Mouse (Mus musculus) forebrain, embryonic 16.5 days (tissue): ENCODE measurements around the gene Usp6nl. TPM values are rescaled to one million over a fixed set of nuclear protein-coding genes. Genes with fewer than 3 reads are reported as not detected.

Experiments
- ATAC-seq: fragments of 200-750 bp; cut with Nextera tagmentation; 2 replicates; pipeline ENCODE4 v1.8.0; 2017; ENCODE audit warnings: mild to moderate bottlenecking, moderate library complexity
- H3K27ac ChIP-seq: fragments of 300-500 bp; sonication (generic); 2 replicates; pipeline ENCODE4 v1.5.1; 2014; ENCODE audit warnings: low read length, control low read depth
- H3K27me3 ChIP-seq: fragments of 300-500 bp; sonication (generic); replicated peaks from 2 replicates; pipeline ENCODE4 v1.6.1; 2014; ENCODE audit warnings: low read length; ENCODE audit not compliant: control insufficient read depth, insufficient read depth
- H3K36me3 ChIP-seq: fragments of 300-500 bp; sonication (generic); 2 replicates; pipeline ENCODE4 v1.6.1; 2014; ENCODE audit not compliant: control insufficient read depth, insufficient read depth
- H3K4me1 ChIP-seq: fragments of 300-500 bp; sonication (generic); replicated peaks from 2 replicates; pipeline ENCODE4 v1.6.1; 2014; ENCODE audit warnings: low read length; ENCODE audit not compliant: control insufficient read depth, insufficient read depth
- H3K4me2 ChIP-seq: fragments of 300-500 bp; sonication (generic); 2 replicates; pipeline ENCODE4 v1.6.1; 2014; ENCODE audit warnings: mild to moderate bottlenecking, low read length, control low read depth
- H3K4me3 ChIP-seq: fragments of 300-500 bp; sonication (generic); replicated peaks from 2 replicates; pipeline ENCODE4 v1.5.1; 2014; ENCODE audit warnings: mild to moderate bottlenecking, low read length, control low read depth
- H3K9ac ChIP-seq: fragments of 300-500 bp; sonication (generic); replicated peaks from 2 replicates; pipeline ENCODE4 v1.6.1; 2014; ENCODE audit warnings: low read depth, low read length, control low read depth
- H3K9me3 ChIP-seq: fragments of 300-500 bp; sonication (generic); 2 replicates; pipeline ENCODE4 v1.6.1; 2016; ENCODE audit warnings: low read length; ENCODE audit not compliant: control insufficient read depth
- WGBS: fragments of 180-500 bp; shearing (Covaris S2); extraction: QIAGEN DNeasy Blood & Tissue Kit; methylation state at CpG from one replicate; pipeline ENCODE4 v1.1.7; 2014; 5-methylcytosine and 5-hydroxymethylcytosine counted together
- polyA plus RNA-seq: library from polyadenylated mRNA; unstranded; fragments of >200 nt; fragmentation: Nextera tagmentation; extraction: Ambion mirVana; gene quantifications from 2 replicates; pipeline ENCODE4 v1.2.1, GENCODE M21; 2015

Usp6nl gene
- polyA plus RNA-seq, 1 experiment from 2014 or later, result 7.8 TPM

GRCm38 (mm10) chr2:6328927-6329326 lies 6.5 kb downstream of the Usp6nl start:
- no peak overlapping the region for H3K27ac ChIP-seq
- 85% methylated on average over 7 of the region's 7 CpGs for WGBS
- no peak for ATAC-seq

DNA sequence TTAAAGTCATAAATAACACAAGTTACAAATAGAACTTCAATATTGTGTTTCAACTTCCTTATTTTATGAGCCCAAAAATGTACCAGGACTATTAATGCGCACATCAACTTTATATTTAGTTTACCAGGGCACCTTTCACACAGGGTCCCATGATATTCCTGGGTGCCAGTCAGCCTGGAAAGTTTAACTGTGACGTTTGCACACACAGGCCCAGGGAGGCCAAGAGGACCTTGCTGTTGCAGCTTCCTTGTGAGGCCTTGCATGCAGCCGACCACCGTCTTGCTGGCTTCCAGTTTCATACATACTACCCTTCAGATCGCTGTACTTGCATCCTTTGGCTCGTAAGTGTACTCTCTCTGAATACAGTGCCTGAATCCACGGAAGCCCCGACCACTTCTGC lies 8.3 kb downstream of the Usp6nl start:
- Histone ChIP-seq H3K9ac (no peak overlapping the region), H3K9me3 (no peaks in the 10 kb centered on the region), H3K27me3 (no peaks in the 10 kb centered on the region), H3K36me3 (no peaks in the 10 kb centered on the region), H3K4me1 (no peaks in the 10 kb centered on the region), H3K27ac (no peak overlapping the region), H3K4me2 (no peak overlapping the region), H3K4me3 (no peak overlapping the region)
- no peak for ATAC-seq
- 88% methylated on average over 8 of the region's 8 CpGs for WGBS

More at GRCm38 (mm10) chr2:6328927-6329326, 6.5 kb downstream of the Usp6nl start:
- Histone ChIP-seq H3K36me3 (no peaks in the 10 kb centered on the region), H3K27me3 (no peaks in the 10 kb centered on the region), H3K9ac (no peak overlapping the region), H3K4me1 (peaks cover 8% of the 10 kb centered on the region), H3K4me3 (no peak overlapping the region), H3K9me3 (no peaks in the 10 kb centered on the region), H3K4me2 (no peak overlapping the region)

GRCm38 (mm10) chr2:6331324-6332137 lies 9.1 kb downstream of the Usp6nl start:
- 82% methylated on average over 7 of the region's 7 CpGs for WGBS
- no peak for ATAC-seq
- no peaks in the 10 kb centered on the region for H3K9me3 ChIP-seq
- no peak overlapping the region for H3K4me3 ChIP-seq
- no peaks in the 10 kb centered on the region for H3K27me3 ChIP-seq
- no peak overlapping the region for H3K4me2 ChIP-seq
- no peak overlapping the region for H3K27ac ChIP-seq
- no peak overlapping the region for H3K9ac ChIP-seq
- no peaks in the 10 kb centered on the region for H3K4me1 ChIP-seq
- no peaks in the 10 kb centered on the region for H3K36me3 ChIP-seq

- Histone ChIP-seq H3K4me3 (no peak overlapping the region), H3K9ac (no peak overlapping the region), H3K4me2 (no peak overlapping the region), H3K27ac (no peak overlapping the region), H3K4me1 (no peaks in the 10 kb centered on the region), H3K9me3 (no peaks in the 10 kb centered on the region), H3K27me3 (no peaks in the 10 kb centered on the region), H3K36me3 (no peaks in the 10 kb centered on the region)
- no peak for ATAC-seq
- 64% methylated on average over 1 of the region's 1 CpGs for WGBS
Measured at GRCm38 (mm10) chr2:6333570-6333969, 11.1 kb downstream of the Usp6nl start.

DNA sequence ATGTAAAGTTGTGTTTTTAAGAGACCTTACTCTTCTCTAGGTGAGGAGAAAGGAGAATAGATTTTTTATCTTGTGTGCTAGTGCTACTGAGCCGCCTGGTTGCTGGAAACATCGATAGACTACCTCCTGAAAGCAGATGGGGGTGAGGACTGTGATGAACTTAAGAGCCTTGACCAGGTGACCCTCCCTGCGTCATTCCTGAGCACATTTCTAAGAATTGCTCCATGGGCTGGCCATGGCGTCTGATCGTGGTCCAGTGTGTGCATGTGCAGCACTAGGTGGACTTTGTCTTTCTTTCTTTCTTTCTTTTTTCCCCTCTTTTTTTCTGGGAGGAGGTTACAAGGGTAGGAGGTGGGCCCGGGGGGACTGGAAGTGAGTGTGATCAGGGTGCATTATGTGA lies 11.5 kb downstream of the Usp6nl start:
- Histone ChIP-seq H3K4me1 (no peaks in the 10 kb centered on the region), H3K27ac (no peak overlapping the region), H3K36me3 (no peaks in the 10 kb centered on the region), H3K9ac (no peak overlapping the region), H3K27me3 (no peaks in the 10 kb centered on the region), H3K4me3 (no peak overlapping the region), H3K9me3 (no peaks in the 10 kb centered on the region), H3K4me2 (no peak overlapping the region)
- no peak for ATAC-seq
- 90% methylated on average over 6 of the region's 6 CpGs for WGBS

DNA sequence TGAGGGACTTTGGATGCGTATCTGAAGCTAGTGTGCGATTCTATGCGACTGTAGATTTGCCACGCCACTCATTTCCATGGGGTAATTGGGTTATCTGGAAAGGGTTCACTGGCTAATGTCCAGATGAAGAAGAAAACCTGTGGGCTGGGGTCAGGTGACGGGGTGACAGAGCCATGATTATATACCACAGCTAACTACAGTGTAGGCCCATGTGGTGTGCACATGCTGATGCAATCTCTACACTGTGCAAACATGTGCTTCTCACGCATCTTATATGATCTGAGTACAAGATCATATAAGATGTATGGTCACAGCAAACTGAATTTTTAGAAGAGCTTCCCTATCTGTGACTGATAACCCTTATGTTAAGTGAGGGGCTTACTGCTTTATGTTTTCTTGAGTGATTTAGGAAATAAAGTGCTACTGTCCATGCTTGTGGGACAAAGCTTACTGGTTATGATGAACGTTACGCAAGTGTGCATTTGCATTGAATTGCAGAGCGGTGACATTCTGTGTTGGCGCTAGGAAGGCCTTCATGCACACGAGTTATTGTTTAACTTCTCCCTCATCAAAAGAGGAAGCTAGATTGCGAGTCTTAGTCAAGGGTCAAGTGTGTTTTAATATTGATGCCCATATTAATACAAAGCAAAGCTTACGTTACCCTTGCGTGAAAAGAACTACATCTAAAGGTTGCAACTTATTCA lies 12.7 kb downstream of the Usp6nl start:
- H3K4me1 ChIP-seq, result no peaks in the 10 kb centered on the region
- H3K9me3 ChIP-seq, result no peaks in the 10 kb centered on the region
- no peak for ATAC-seq
- no peak overlapping the region for H3K27ac ChIP-seq
- H3K36me3 ChIP-seq, result no peaks in the 10 kb centered on the region
- 90% methylated on average over 14 of the region's 14 CpGs for WGBS
- H3K4me3 ChIP-seq, result no peak overlapping the region
- H3K4me2 ChIP-seq, result no peak overlapping the region
- no peaks in the 10 kb centered on the region for H3K27me3 ChIP-seq
- no peak overlapping the region for H3K9ac ChIP-seq

DNA sequence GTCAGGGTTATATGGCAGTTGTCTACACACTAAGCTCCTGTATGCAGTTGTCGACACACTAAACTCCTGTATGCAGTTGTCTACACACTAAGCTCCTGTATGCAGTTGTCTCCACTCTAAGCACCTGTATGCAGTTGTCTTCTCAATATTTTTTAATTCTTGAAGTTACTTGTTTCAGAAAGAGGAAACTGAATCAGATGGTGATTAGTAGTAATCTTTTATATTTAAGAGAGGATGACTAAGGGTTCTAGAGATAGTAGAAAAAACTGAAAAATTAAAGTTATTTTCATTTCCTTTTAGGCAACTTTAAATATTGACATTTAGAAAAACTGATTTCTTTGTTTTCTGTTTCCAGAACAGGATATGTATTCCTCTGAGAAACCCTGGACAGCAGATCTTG lies 13.5 kb downstream of the Usp6nl start:
- Histone ChIP-seq H3K4me3 (no peak overlapping the region), H3K4me1 (no peaks in the 10 kb centered on the region), H3K9me3 (no peaks in the 10 kb centered on the region), H3K4me2 (no peak overlapping the region), H3K9ac (no peak overlapping the region), H3K27ac (no peak overlapping the region), H3K36me3 (no peaks in the 10 kb centered on the region), H3K27me3 (no peaks in the 10 kb centered on the region)
- WGBS, result 100% methylated on average over 1 of the region's 1 CpGs
- no peak for ATAC-seq

DNA sequence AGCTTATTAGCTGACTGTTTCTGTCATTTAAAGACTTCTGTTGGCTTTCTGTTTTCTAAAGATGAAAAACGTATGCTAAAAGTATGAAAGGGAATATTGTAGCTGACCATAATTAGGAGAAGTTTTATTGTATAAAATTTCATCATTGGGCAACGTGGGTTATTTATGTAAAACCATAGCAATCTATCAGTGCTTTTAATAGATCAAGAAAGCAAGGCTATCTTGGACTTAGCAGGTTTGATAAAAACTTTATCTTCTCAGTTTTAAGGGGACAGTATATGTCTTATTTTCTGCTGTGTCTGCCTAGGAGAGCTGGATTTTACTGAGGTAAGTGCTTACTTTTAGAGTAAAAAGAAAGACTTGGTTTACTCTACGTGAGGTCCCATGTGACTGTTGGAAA lies 14.2 kb downstream of the Usp6nl start:
- ATAC-seq, result no peak
- no peaks in the 10 kb centered on the region for H3K4me1 ChIP-seq
- no peak overlapping the region for H3K27ac ChIP-seq
- H3K9me3 ChIP-seq, result no peaks in the 10 kb centered on the region
- no peak overlapping the region for H3K4me3 ChIP-seq
- no peak overlapping the region for H3K9ac ChIP-seq
- H3K36me3 ChIP-seq, result no peaks in the 10 kb centered on the region
- WGBS, result 90% methylated on average over 3 of the region's 3 CpGs
- no peak overlapping the region for H3K4me2 ChIP-seq
- H3K27me3 ChIP-seq, result no peaks in the 10 kb centered on the region

- Histone ChIP-seq H3K9ac (no peak overlapping the region), H3K4me1 (no peaks in the 10 kb centered on the region), H3K27me3 (no peaks in the 10 kb centered on the region), H3K4me2 (no peak overlapping the region), H3K36me3 (no peaks in the 10 kb centered on the region), H3K4me3 (no peak overlapping the region), H3K27ac (no peak overlapping the region), H3K9me3 (no peaks in the 10 kb centered on the region)
- ATAC-seq, result no peak
- 82% methylated on average over 2 of the region's 2 CpGs for WGBS
Measured at GRCm38 (mm10) chr2:6337436-6337835, 15.0 kb downstream of the Usp6nl start.
